Mouse (Mus musculus): ENCODE results near the gene Olfr1185-ps1.
"Not testable (repeated sequence)": the region's sequence is repeated elsewhere in the genome, so short reads cannot be mapped to it uniquely, and the experiment has no call there.

The Olfr1185-ps1 gene

DNA sequence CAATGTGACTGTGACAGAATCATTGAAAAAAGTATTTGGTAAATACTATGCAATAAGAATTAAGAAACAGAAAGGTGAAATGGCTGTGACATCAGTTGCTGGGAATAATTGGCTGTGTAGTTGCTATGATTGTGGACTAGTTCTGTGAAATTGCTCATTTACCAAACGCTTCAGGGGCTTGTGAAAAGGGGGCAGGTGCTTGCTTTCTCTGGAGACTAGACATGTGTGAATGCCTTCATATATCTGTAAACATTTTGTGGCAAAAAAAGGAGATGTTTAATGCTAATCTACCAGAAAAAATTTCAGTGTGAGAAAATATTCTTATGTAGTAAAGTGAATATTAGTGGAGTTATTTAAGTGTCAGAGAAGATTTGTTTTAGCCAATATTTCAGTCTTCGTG lies at the start of gene Olfr1185-ps1:
Gene Olfr1185-ps1 (plus strand): TSS at position 301 of the 400 bp plus-strand sequence.
- no peak for DNase-seq (ENCODE audit: low read depth)

DNA sequence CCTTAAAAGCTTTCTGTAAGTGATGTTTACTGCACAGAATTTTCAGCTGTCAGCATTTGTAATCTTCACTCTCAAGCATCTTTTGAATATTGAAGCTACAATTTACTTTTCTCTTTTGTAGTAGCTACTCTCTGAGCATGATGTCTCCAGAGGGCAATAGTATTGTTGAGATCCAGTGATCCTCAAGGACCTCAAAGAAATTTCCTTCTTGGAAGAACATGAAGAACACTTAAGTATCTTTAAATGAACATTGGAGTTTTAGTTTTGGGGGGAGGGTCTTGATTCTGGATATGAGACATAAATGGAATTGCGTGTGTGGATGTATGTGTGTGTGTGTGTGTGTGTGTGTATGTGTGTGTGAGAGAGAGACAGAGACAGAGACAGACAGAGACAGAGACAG lies 44.1 kb upstream of the Olfr1185-ps1 start, which contains the start of gene Gm13757:
Gene Gm13757 (minus strand): TSS at position 101 of the 400 bp plus-strand sequence.
- no peak for DNase-seq (ENCODE audit: low read depth)

DNA sequence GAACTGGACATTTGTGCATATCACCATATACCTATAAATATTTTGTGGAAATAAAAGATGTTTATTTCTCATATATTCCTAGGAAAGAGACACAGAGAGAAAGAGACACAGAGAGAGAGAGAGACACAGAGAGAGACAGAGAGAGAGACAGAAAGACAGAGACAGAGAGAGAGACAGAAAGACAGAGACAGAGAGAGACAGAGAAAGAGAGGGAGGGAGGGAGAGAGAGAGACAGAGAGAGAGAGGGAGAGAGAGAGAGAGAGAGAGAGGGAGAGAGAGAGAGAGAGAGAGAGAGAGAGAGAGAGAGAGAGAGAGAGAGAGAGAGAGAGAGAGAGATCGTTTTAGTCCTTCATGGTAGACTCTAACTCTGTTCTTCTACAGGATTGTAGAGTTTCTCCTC lies 38.6 kb upstream of the Olfr1185-ps1 start, which contains the start of gene Olfr1183:
Gene Olfr1183 (plus strand): TSS at position 301 of the 400 bp plus-strand sequence.
- DNase-seq (ENCODE audit: low read depth) = not testable (repeated sequence)

DNA sequence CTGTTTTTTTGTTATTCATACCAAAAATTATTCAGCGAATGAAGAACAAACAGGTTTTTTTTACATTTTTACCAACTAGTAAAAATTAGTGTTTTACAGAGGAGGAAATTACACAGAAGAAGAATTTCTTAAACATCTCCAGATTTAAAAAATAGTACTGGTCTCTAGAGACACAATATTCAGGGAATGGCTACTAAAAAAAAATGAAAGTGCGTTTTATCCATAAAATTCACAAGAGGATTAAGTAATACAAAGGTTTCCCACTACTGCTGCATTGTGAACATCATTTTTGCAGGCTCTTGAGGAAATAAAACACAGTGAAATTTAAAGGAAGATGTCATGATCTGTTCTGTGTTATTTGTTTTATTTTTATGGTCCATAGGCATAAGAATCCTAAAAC lies 9.8 kb upstream of the Olfr1185-ps1 start, which contains the start of gene Olfr1184:
Gene Olfr1184 (plus strand): TSS at position 301 of the 400 bp plus-strand sequence.
- no peak for DNase-seq (ENCODE audit: low read depth)

DNA sequence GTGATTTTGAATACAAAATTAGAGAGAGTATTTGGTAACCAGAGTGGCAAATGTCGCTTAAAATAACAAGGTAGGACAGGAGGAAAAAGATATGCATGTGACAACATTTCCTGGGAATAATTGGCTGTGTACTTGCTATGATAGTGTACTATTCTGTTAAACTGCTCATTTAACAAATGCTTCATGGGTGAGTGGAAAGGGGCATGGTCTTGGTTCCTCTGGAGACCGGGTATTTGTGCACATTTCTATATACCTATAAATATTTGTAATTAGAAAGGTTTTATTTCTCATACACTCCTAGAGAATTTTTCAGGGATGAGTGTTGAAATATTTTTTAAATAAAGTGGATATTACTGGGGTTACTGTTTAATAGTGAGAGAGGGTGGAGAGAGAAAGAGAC lies 25.1 kb downstream of the Olfr1185-ps1 start, which contains the start of gene Olfr1186:
Gene Olfr1186 (plus strand): TSS at position 301 of the 400 bp plus-strand sequence.
- no peak for DNase-seq (ENCODE audit: low read depth)

DNA sequence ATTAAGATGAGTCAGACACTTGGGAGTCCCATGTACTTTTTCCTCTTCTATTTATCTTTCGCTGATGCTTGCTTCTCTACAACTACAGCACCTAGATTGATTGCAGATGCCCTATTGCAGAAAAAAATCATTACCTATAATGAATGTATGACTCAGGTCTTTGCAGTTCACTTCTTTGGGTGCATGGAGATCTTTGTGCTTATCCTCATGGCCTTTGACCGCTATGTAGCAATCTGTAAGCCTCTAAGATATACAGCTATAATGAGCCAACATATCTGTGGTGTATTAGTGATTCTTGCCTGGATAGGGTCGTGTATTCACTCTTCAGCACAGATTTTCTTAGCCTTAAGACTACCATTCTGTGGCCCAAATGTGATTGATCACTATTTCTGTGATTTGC lies 32.6 kb downstream of the Olfr1185-ps1 start:
- DNase-seq (ENCODE audit: low read depth) = no peak
